Mouse (Mus musculus) CH12.LX (cell line): ENCODE measurements at regions not wholly inside any gene's neighbourhood (a gene's known extent, or its start where the extent isn't known, plus 50 kb on each side); places are given as distances from the start of the nearest gene placed in this dataset.

Source experiments
- DNase-seq: peaks from one replicate; pipeline ENCODE4 v3.0.0-alpha.2; 2013; ENCODE audit errors: extremely low read depth
- H3K27ac ChIP-seq: 2 replicates; pipeline ENCODE4 v1.5.1; 2012; ENCODE audit warnings: low read depth, mild to moderate bottlenecking, control low read depth, moderate library complexity; ENCODE audit not compliant: insufficient read depth
- H3K27me3 ChIP-seq: replicated peaks from 2 replicates; pipeline ENCODE3; 2012; ENCODE audit warnings: inconsistent platforms
- H3K36me3 ChIP-seq, 2 experiments: replicated peaks in 1 of 2; 2 replicates each; pipeline versions ENCODE3 to v1.6.1; 2012; ENCODE audit warnings: inconsistent platforms in 1 of 2, low read length in 1 of 2, mild to moderate bottlenecking in 1 of 2, mixed read lengths in 1 of 2, moderate library complexity in 1 of 2; ENCODE audit not compliant: control insufficient read depth in 1 of 2, insufficient read depth in 1 of 2
- H3K4me1 ChIP-seq, 2 experiments: 2 replicates each; pipeline ENCODE4 v1.6.1; 2012; ENCODE audit warnings: inconsistent platforms in 1 of 2, moderate library complexity in 1 of 2; ENCODE audit not compliant: insufficient read depth in 2 of 2, control insufficient read depth in 1 of 2
- H3K4me2 ChIP-seq: 2 replicates; pipeline ENCODE4 v1.6.1; 2012; ENCODE audit warnings: low read depth, mild to moderate bottlenecking, control low read depth; ENCODE audit not compliant: poor library complexity, insufficient read depth, severe bottlenecking
- H3K4me3 ChIP-seq, 3 experiments: fragments of 150-350 bp in 1 of 3; sonication (generic) in 1 of 3; replicated peaks in 1 of 3; 2 replicates each; pipeline versions ENCODE3 to v1.5.1; 2011 to 2012; ENCODE audit warnings: low read depth in 2 of 3, low read length in 2 of 3, mild to moderate bottlenecking in 2 of 3, moderate library complexity in 2 of 3, control low read depth in 1 of 3, improper control_type of control experiment in 1 of 3, inconsistent platforms in 1 of 3, mixed read lengths in 1 of 3; ENCODE audit not compliant: poor library complexity in 1 of 3
- H3K79me2 ChIP-seq: replicated peaks from 2 replicates; pipeline ENCODE4 v1.6.1; 2012; ENCODE audit warnings: mild to moderate bottlenecking, moderate library complexity; ENCODE audit not compliant: control insufficient read depth, poor library complexity, insufficient read depth, severe bottlenecking; ENCODE audit errors: extremely low read depth
- H3K9ac ChIP-seq: 2 replicates; pipeline ENCODE4 v1.6.1; 2012; ENCODE audit warnings: low read depth, mild to moderate bottlenecking, control low read depth, moderate library complexity; ENCODE audit not compliant: insufficient read depth
- H3K9me3 ChIP-seq: replicated peaks from 2 replicates; pipeline ENCODE3; 2012; ENCODE audit warnings: low read length, inconsistent platforms, mixed read lengths
- CHD2 ChIP-seq: IDR thresholded peaks from 2 replicates; pipeline ENCODE4 v1.6.1; 2011; ENCODE audit warnings: low read length, improper control_type of control experiment
- ELF1 ChIP-seq: IDR thresholded peaks from 2 replicates; pipeline ENCODE4 v1.6.1; 2014; ENCODE audit warnings: low read depth, mild to moderate bottlenecking, inconsistent platforms, low read length, improper control_type of control experiment
- GABPA ChIP-seq: IDR thresholded peaks from 2 replicates; pipeline ENCODE4 v1.6.1; 2012; ENCODE audit warnings: low read depth, low read length, improper control_type of control experiment, inconsistent platforms; ENCODE audit not compliant: insufficient replicate concordance
- HCFC1 ChIP-seq: IDR thresholded peaks from 2 replicates; pipeline ENCODE4 v1.6.1; 2012; ENCODE audit warnings: low read depth, mild to moderate bottlenecking, inconsistent platforms, low read length, improper control_type of control experiment
- KAT2A ChIP-seq: IDR thresholded peaks from 2 replicates; pipeline ENCODE4 v1.6.1; 2012; ENCODE audit warnings: low read length, improper control_type of control experiment, inconsistent platforms; ENCODE audit not compliant: insufficient replicate concordance
- MAFK ChIP-seq: IDR thresholded peaks from 2 replicates; pipeline ENCODE4 v1.6.1; 2011; ENCODE audit warnings: low read length, improper control_type of control experiment; ENCODE audit not compliant: insufficient replicate concordance
- MEF2A ChIP-seq: IDR thresholded peaks from 2 replicates; pipeline ENCODE4 v1.6.1; 2014; ENCODE audit warnings: low read depth, mild to moderate bottlenecking, inconsistent platforms, low read length, improper control_type of control experiment, borderline replicate concordance
- MXI1 ChIP-seq: IDR thresholded peaks from 2 replicates; pipeline ENCODE4 v1.6.1; 2011; ENCODE audit warnings: mild to moderate bottlenecking, low read depth, low read length, improper control_type of control experiment
- POLR2A ChIP-seq: IDR thresholded peaks from 2 replicates; pipeline ENCODE4 v1.6.1; 2011; ENCODE audit warnings: low read depth, mild to moderate bottlenecking, improper control_type of control experiment, low read length
- SIN3A ChIP-seq: IDR thresholded peaks from 2 replicates; pipeline ENCODE4 v1.6.1; 2012; ENCODE audit warnings: low read length, improper control_type of control experiment, inconsistent platforms
- SMC3 ChIP-seq: IDR thresholded peaks from 2 replicates; pipeline ENCODE4 v1.6.1; 2011; ENCODE audit warnings: low read depth, low read length, improper control_type of control experiment
- TBP ChIP-seq: conservative IDR thresholded peaks from 2 replicates; pipeline ENCODE4 v1.6.1; 2011; ENCODE audit warnings: low read depth, low read length, improper control_type of control experiment
- TCF12 ChIP-seq: IDR thresholded peaks from 2 replicates; pipeline ENCODE4 v1.6.1; 2014; ENCODE audit warnings: low read depth, mild to moderate bottlenecking, inconsistent platforms, low read length, improper control_type of control experiment
- USF1 ChIP-seq: IDR thresholded peaks from 2 replicates; pipeline ENCODE4 v1.6.1; 2014; ENCODE audit warnings: low read depth, mild to moderate bottlenecking, inconsistent platforms, low read length, improper control_type of control experiment
- USF2 ChIP-seq: conservative IDR thresholded peaks from 2 replicates; pipeline ENCODE4 v1.6.1; 2011; ENCODE audit warnings: low read depth, low read length, improper control_type of control experiment
- ZKSCAN1 ChIP-seq: IDR thresholded peaks from 2 replicates; pipeline ENCODE4 v1.6.1; 2012; ENCODE audit warnings: low read depth, inconsistent platforms, low read length, improper control_type of control experiment, borderline replicate concordance
- ZNF384 ChIP-seq: IDR thresholded peaks from 2 replicates; pipeline ENCODE4 v1.6.1; 2012; ENCODE audit warnings: low read depth, low read length, improper control_type of control experiment, inconsistent platforms
- dilution Hi-C: fragments of 300-500 bp; cut with MboI; formaldehyde crosslinking; loops from 2 replicates; pipeline ENCODE4 v1.14.3; 2020; ENCODE audit warnings: low sequenced_read_pairs; ENCODE audit not compliant: extremely low pct_unique_long_range_greater_than_20kb, extremely low pct_ligation_motif_present
- in situ Hi-C: fragments of 300-500 bp; cut with MboI; formaldehyde crosslinking; loops from 3 replicates; pipeline ENCODE4 v1.14.3; 2019; ENCODE audit warnings: low sequenced_read_pairs, low pct_ligation_motif_present, low pct_unique_long_range_greater_than_20kb, mixed read lengths

GRCm38 (mm10) chr17:67508353-67508752, 124.2 kb downstream of the Lrrc30 start:
- Histone ChIP-seq H3K27ac (no peak overlapping the region), H3K4me2 (no peak overlapping the region), H3K27me3 (no peaks in the 10 kb centered on the region), H3K9me3 (peaks cover 84% of the 10 kb centered on the region), H3K4me3 (no peak overlapping the region), H3K4me1 (no peaks in the 10 kb centered on the region), H3K36me3 (no peaks in the 10 kb centered on the region), H3K9ac (no peak overlapping the region)
- dilution Hi-C loops (no loop called here), in situ Hi-C loops (no loop called here)
- no peak for TF ChIP-seq TCF12
- no peak for TF ChIP-seq USF1
- TF ChIP-seq KAT2A = no peak
- no peak for TF ChIP-seq ELF1
- TF ChIP-seq, all 38 proteins: peak for 0
- DNase-seq = no peak
- no peaks in the 10 kb centered on the region for H3K79me2 ChIP-seq

- no peak overlapping the region for H3K27ac ChIP-seq
- no peaks in the 10 kb centered on the region for H3K36me3 ChIP-seq
- H3K27me3 ChIP-seq = no peaks in the 10 kb centered on the region
- no peaks in the 10 kb centered on the region for H3K4me1 ChIP-seq
- no peak for TF ChIP-seq MEF2A
- no peak for TF ChIP-seq SIN3A
- TF ChIP-seq USF2 = no peak
- no peak for TF ChIP-seq SMC3
- no peak for TF ChIP-seq ZNF384
- TF ChIP-seq ZKSCAN1 = no peak
- TF ChIP-seq MAFK = no peak
- TF ChIP-seq GABPA = no peak
- no peak for TF ChIP-seq TBP
- no peak for TF ChIP-seq MXI1
- no peak for TF ChIP-seq TCF12
- no peak for TF ChIP-seq POLR2A
- TF ChIP-seq CHD2 = no peak
- TF ChIP-seq HCFC1 = no peak
- TF ChIP-seq, all 38 proteins: peak for 0
- no peak for DNase-seq
- H3K9ac ChIP-seq = no peak overlapping the region
- no peak overlapping the region for H3K4me3 ChIP-seq
- no peaks in the 10 kb centered on the region for H3K79me2 ChIP-seq
- in situ Hi-C loops (no loop called here), dilution Hi-C loops (no loop called here)
- H3K4me2 ChIP-seq = no peak overlapping the region
- H3K9me3 ChIP-seq = peaks cover 82% of the 10 kb centered on the region
Observed at GRCm38 (mm10) chr17:67506466-67506865, 126.1 kb downstream of the Lrrc30 start.
